Mouse (Mus musculus) layer of hippocampus, adult 2 months (tissue): ENCODE results near the gene Cenpf. TPM values are rescaled to one million over a fixed set of nuclear protein-coding genes. Genes with fewer than 3 reads are reported as not detected.

Experiments used
- DNase-seq, 2 experiments: peaks; one replicate each; pipeline ENCODE4 v3.0.0; 2022; ENCODE audit warnings: low spot score in 2 of 2
- H3K27ac ChIP-seq: fragments of 200-600 bp; 2 replicates; pipeline ENCODE4 v1.8.1; 2022
- H3K4me3 ChIP-seq: fragments of 200-600 bp; 2 replicates; pipeline ENCODE4 v1.8.1; 2022; ENCODE audit warnings: mild to moderate bottlenecking
- CTCF ChIP-seq: fragments of 200-600 bp; conservative IDR thresholded peaks from 2 replicates; pipeline ENCODE4 v1.8.1; 2022; ENCODE audit warnings: antibody characterized with exemption, mild to moderate bottlenecking, moderate library complexity
- total RNA-seq, 2 experiments: library from RNA; stranded (reverse); gene quantifications; 2 replicates each; pipeline ENCODE4 v1.2.3; 2021

The Cenpf gene
- total RNA-seq, 2 experiments from 2014 or later = 1.1 to 1.4 TPM

DNA sequence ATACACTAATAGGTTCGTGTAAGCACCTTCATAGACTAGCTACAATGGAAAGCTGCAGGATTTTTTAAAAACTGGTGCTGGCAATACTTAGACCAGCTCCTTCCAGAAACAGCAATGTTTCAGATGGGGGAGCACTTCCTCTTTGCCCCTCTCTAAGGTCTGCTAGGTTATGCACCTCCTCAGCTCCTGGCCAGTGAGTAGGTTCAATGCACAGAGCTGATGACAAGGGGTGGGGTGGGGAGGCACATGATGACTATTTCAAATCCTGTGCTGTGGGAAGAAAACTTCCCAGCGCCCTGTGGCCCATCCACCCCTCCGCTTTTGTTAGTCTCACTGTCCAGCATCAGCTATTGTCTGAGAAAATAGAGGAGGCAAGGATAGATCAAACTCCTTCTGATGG lies 79.8 kb downstream of the Cenpf start:
- no peak for TF ChIP-seq CTCF

GRCm38 (mm10) chr1:189605598-189606126 lies 82.2 kb downstream of the Cenpf start:
- Histone ChIP-seq H3K4me3 (no peak overlapping the region), H3K27ac (no peak overlapping the region)
- no peak for DNase-seq
- no peak for TF ChIP-seq CTCF

More for the DNA sequence above, 79.8 kb downstream of the Cenpf start:
- no peak for DNase-seq
- H3K27ac ChIP-seq = no peak overlapping the region
- no peak overlapping the region for H3K4me3 ChIP-seq

DNA sequence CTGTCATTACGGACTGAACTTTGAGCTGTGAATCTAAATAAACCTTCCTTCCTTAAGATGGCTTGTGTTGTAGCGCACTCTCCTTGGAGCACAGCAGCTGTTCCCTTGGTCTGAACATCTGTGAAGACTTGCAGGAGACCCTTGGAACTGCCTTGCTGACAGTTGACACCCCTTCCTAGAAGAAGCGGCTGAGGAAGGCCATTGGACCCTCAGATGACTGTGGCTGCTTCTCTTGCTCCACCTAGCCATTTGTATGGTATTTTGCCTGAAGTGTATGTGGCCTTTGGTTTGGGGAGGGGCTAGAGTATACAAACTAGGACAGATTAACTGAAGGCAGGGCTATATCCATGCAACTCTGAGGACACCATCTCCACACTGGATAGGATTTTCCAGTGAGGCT lies 90.8 kb downstream of the Cenpf start:
- no peak for DNase-seq
- Histone ChIP-seq H3K4me3 (no peak overlapping the region), H3K27ac (no peak overlapping the region)
- TF ChIP-seq CTCF = no peak

Other genes with a start within 250 kb of the Cenpf start
- gene Ptpn14, start 40.2 kb upstream of the Cenpf start, total RNA-seq = 10 to 100 TPM; 14.5 to 14.8 TPM
- gene Smyd2, start 234.3 kb upstream of the Cenpf start, total RNA-seq = 10 to 100 TPM; 75.9 to 79.1 TPM